Mouse (Mus musculus): ENCODE results near the gene Apbb2. TPM values are rescaled to one million over a fixed set of nuclear protein-coding genes. Genes with fewer than 3 reads are reported as not detected.
A peak's percentile ranks its signal among the peaks of the same experiment; 100 is the strongest.

Apbb2 gene
- polyA plus RNA-seq, 1 experiment from 2014 or later: 37.3 TPM

DNA sequence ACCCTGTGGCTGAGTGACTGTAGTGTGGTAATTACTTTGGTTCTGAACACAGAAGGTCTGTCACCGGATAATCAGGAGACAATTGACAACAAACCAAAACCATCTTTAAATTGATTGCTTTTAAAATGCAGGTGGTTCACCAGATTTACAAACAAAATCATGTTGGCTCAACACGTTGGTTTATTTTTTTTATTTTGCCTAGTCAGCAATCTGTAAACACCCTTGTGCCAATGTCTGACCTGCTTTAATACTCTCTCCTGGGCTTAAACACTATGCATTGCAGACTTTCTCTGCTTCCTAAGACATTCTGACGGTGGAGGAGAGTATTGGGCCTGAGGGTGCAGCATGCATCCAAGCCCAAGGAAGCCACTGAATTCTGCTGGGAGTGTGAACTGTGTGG lies 22.3 kb downstream of the Apbb2 start:
- Histone ChIP-seq H3K9me3 (replicated peaks) (no peaks in the 10 kb centered on the region), H3K4me1 (peaks cover 24% of the 10 kb centered on the region), H3K36me3 (0 out of 2 replicates have a peak, but pooled peaks cover 4% of the 10 kb centered on the region), H3K4me3 (no peak overlapping the region), H3K27ac (no peak overlapping the region), H3K27me3 (ENCODE audit: low read depth, poor library complexity, severe bottlenecking) (no peaks in the 10 kb centered on the region)
- DNase-seq (ENCODE audit: low spot score): no peak
- 53% methylated on average over 3 of the region's 3 CpGs for WGBS

- Histone ChIP-seq H3K4me3 (no peak overlapping the region), H3K9me3 (replicated peaks) (no peaks in the 10 kb centered on the region)
- 83% methylated on average over 14 of the region's 14 CpGs for WGBS
Measured at GRCm38 (mm10) chr5:66594881-66595280, 23.7 kb downstream of the Apbb2 start.

GRCm38 (mm10) chr5:66586236-66586745 lies 32.3 kb downstream of the Apbb2 start:
- no peak for DNase-seq (ENCODE audit: low spot score)
- Histone ChIP-seq H3K27me3 (ENCODE audit: low read depth, poor library complexity, severe bottlenecking) (no peaks in the 10 kb centered on the region), H3K4me3 (no peak overlapping the region), H3K27ac (no peak overlapping the region), H3K36me3 (peaks cover 5% of the 10 kb centered on the region; the same call in 1 of the 2 replicates), H3K9me3 (replicated peaks) (0 out of 2 replicates have a peak, but pooled peaks cover 2% of the 10 kb centered on the region), H3K4me1 (peaks cover 15% of the 10 kb centered on the region)
- 89% methylated on average over 6 of the region's 6 CpGs for WGBS

More at GRCm38 (mm10) chr5:66594881-66595280, 23.7 kb downstream of the Apbb2 start:
- Histone ChIP-seq H3K27ac (no peak overlapping the region), H3K4me1 (peaks cover 24% of the 10 kb centered on the region), H3K27me3 (ENCODE audit: low read depth, poor library complexity, severe bottlenecking) (no peaks in the 10 kb centered on the region), H3K36me3 (0 out of 2 replicates have a peak, but pooled peaks cover 5% of the 10 kb centered on the region)
- DNase-seq (ENCODE audit: low spot score): no peak

DNA sequence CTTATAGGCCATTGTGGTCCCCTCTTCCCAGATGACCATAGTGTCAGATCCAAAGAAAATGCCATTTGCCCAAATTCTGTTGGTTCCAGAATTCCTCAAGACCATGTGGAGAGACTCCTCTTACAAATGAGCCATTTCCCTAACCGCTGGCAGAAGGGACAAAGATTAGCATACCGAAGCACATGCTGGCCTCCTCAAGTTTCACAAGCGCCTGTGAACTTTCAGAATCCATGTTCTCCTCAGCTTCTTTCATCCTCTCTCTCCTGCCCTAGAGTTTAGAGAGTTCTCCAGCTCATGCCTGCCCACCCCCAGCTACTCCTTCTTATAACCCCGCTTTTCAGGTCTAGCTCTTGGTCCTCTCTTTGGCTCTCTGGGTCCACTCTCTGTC lies 35.6 kb downstream of the Apbb2 start:
- peaks cover 18% of the 10 kb centered on the region for H3K4me1 ChIP-seq
- no peaks in the 10 kb centered on the region for H3K27me3 ChIP-seq (ENCODE audit: low read depth, poor library complexity, severe bottlenecking)
- peaks cover 3% of the 10 kb centered on the region; the same call in 1 of the 2 replicates for H3K36me3 ChIP-seq
- H3K27ac ChIP-seq: peak overlapping the region; percentile 65
- 0 out of 2 replicates have a peak, but pooled peaks cover 2% of the 10 kb centered on the region for H3K9me3 ChIP-seq (replicated peaks)
- DNase-seq (ENCODE audit: low spot score): no peak
- WGBS: 44% methylated on average over 4 of the region's 4 CpGs
- H3K4me3 ChIP-seq: no peak overlapping the region

DNA sequence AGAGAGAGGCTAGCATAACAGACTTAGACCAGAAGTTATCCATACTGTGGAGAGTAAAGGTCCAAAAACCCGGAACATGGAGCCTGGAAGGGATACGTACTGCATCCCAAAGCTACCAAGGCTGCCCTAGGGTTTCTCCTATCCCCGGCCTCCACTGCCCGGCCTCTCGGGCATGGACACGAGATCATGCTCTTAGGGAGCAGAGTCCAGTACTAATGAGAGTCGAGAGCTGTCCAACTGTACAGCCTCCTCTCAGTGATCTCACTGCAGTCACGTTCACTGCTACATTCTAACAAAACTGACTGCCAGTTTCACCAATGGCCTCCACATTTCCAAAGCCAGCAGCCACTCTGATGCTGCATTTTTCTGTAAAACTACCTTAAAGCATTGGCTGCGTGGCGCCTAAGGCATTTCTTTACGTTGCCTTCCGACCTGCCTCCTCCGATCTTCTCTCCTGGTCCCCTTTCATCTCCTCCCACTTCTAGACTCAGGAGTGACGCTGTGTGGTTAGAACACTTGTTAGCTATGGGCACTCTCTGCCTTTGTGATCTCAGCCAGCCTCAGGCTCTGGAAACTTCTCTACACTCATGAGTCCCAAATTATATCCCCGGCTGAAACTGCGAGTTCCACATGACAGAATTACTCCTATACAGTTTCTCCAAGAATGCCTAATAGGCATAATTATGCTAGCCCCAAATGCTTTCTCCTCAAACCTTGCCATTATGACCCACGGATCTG lies 36.1 kb downstream of the Apbb2 start:
- no peaks in the 10 kb centered on the region for H3K27me3 ChIP-seq (ENCODE audit: low read depth, poor library complexity, severe bottlenecking)
- no peak for DNase-seq (ENCODE audit: low spot score)
- H3K4me3 ChIP-seq: no peak overlapping the region
- peaks cover 18% of the 10 kb centered on the region for H3K4me1 ChIP-seq
- no peak overlapping the region for H3K27ac ChIP-seq
- H3K36me3 ChIP-seq: no peaks in the 10 kb centered on the region
- no peaks in the 10 kb centered on the region for H3K9me3 ChIP-seq (replicated peaks)
- WGBS: 89% methylated on average over 17 of the region's 17 CpGs

- Histone ChIP-seq H3K36me3 (no peaks in the 10 kb centered on the region), H3K27ac (no peak overlapping the region), H3K4me1 (peaks cover 18% of the 10 kb centered on the region), H3K9me3 (replicated peaks) (no peaks in the 10 kb centered on the region), H3K4me3 (no peak overlapping the region), H3K27me3 (ENCODE audit: low read depth, poor library complexity, severe bottlenecking) (no peaks in the 10 kb centered on the region)
- WGBS: 70% methylated on average over 4 of the region's 4 CpGs
- DNase-seq (ENCODE audit: low spot score): no peak
Measured at GRCm38 (mm10) chr5:66579066-66579465, 39.5 kb downstream of the Apbb2 start.

DNA sequence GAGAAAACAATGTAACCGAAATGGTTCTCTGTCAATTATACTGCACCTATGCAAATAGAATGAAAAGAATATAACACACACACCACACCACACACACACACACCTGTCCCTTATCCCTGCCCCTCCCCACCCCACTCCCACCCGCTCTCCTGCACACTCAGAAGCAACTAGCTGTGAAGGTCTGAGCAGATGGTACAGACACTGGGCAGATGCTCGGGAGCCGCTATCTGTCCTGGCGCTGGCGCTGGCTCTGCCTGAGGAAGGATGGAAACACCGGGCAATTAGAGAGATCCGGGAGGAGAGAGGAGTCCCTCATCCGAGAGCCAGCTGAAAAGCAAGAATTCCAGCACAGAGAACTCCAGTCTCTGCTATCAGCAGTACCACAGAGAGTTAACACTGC lies 42.3 kb downstream of the Apbb2 start:
- no peak overlapping the region for H3K27ac ChIP-seq
- H3K36me3 ChIP-seq: no peaks in the 10 kb centered on the region
- H3K4me1 ChIP-seq: peaks cover 12% of the 10 kb centered on the region
- DNase-seq (ENCODE audit: low spot score): no peak
- H3K4me3 ChIP-seq: no peak overlapping the region
- H3K9me3 ChIP-seq (replicated peaks): no peaks in the 10 kb centered on the region
- WGBS: 75% methylated on average over 9 of the region's 9 CpGs
- no peaks in the 10 kb centered on the region for H3K27me3 ChIP-seq (ENCODE audit: low read depth, poor library complexity, severe bottlenecking)

DNA sequence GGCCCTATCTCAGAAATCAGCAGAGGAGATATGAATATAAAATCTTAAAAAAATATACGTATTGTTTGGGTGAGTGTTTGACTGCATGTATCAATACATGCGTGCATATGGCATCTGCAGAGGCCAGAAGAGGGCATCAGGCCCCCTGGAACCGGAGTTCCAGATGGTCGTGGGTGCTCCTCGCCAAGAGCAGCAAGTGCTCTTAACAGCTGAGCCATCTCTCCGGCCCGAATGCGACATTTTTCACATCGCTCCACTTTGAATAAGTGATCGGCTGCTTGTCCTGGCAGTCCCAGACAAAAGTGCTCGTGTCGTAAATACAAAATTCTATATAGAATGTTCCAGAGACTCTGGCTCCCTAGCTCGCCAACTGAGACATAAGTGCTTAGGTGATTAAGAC lies 43.4 kb downstream of the Apbb2 start:
- Histone ChIP-seq H3K36me3 (no peaks in the 10 kb centered on the region), H3K27me3 (ENCODE audit: low read depth, poor library complexity, severe bottlenecking) (no peaks in the 10 kb centered on the region), H3K27ac (no peak overlapping the region), H3K4me1 (peaks cover 9% of the 10 kb centered on the region), H3K9me3 (replicated peaks) (no peaks in the 10 kb centered on the region), H3K4me3 (no peak overlapping the region)
- WGBS: 91% methylated on average over 13 of the region's 13 CpGs
- DNase-seq (ENCODE audit: low spot score): no peak

DNA sequence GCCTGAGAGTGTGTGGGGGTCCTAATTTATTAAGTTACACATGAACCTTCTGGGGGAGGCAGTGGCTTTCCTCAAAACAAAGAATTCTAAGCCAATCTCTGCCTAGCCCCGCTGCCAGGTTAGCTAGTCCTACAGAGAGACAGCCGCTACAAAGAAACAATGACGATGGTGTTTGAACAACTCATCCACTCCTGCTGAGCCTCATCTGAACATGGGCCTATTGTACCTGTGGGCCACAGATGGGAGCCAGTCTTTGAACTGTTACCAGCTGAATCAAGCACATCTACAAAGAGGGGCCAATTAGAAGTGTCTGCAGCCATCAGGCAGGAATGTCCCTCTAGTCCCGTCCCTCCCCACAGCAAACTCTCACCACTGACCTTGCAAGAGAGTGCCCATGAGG lies 45.3 kb downstream of the Apbb2 start:
- no peak overlapping the region for H3K4me3 ChIP-seq
- H3K36me3 ChIP-seq: no peaks in the 10 kb centered on the region
- no peak for DNase-seq (ENCODE audit: low spot score)
- 53% methylated on average over 4 of the region's 4 CpGs for WGBS
- H3K27me3 ChIP-seq (ENCODE audit: low read depth, poor library complexity, severe bottlenecking): no peaks in the 10 kb centered on the region
- no peak overlapping the region for H3K27ac ChIP-seq
- no peaks in the 10 kb centered on the region for H3K9me3 ChIP-seq (replicated peaks)
- peaks cover 15% of the 10 kb centered on the region for H3K4me1 ChIP-seq

DNA sequence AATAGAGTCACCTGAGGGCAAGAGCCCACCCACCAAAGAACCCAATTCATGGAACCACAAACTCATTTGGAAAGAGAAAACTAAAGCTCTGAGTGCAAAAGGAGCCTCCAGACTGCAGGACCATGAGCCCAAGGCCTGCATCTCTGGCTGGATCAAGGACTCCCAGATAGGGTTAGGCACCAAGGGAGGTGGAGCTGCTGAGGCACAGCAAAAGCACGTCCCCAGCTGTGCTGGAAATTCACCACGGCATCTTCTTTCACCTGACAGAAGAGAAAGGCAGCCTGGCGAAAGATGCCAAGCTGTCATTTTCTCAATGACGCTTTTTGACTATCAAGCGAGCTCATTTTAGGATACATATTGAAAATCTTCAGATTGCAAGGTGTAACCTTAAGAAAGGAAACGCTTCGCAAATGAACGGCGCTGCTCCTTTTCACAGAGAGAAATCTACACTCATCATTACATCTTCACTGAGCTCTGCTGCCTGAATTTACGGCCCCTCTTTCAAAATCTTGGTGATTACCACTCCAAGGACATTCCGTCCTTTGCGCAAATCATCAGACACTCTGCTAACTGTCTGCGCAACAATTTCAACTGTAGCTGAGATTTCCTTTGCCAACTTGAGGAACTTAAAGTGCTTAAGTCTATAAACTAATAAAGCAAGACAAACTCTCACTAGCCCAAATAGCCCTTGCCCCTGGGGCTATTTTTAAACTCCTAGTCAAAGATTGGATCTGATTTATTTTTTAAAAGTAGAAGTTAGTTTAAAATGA lies 46.3 kb downstream of the Apbb2 start:
- Histone ChIP-seq H3K9me3 (replicated peaks) (no peaks in the 10 kb centered on the region), H3K4me1 (peaks cover 18% of the 10 kb centered on the region), H3K4me3 (no peak overlapping the region), H3K27me3 (ENCODE audit: low read depth, poor library complexity, severe bottlenecking) (no peaks in the 10 kb centered on the region), H3K36me3 (no peaks in the 10 kb centered on the region), H3K27ac (no peak overlapping the region)
- DNase-seq (ENCODE audit: low spot score): no peak
- 69% methylated on average over 13 of the region's 13 CpGs for WGBS

DNA sequence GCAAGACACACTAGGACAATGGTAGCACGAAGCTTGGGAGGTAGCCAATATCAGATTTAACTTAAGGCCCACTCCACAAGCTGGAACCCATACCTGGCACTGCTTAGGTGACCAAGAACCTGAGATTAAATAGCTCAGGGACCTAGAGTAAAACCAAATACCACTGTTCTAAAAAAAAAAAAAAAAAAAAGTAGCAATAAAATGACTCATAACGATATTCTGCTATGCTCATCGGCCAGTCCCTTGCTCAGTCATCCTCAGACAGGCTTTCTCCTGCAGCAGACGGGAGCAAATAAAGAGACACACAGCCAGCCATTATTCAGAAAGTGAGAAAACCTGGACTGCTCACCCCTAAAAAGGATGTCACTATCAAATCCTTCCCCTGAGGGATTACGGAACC lies 47.9 kb downstream of the Apbb2 start:
- no peak overlapping the region for H3K27ac ChIP-seq
- no peak overlapping the region for H3K4me3 ChIP-seq
- H3K36me3 ChIP-seq: no peaks in the 10 kb centered on the region
- no peak for DNase-seq (ENCODE audit: low spot score)
- no peaks in the 10 kb centered on the region for H3K27me3 ChIP-seq (ENCODE audit: low read depth, poor library complexity, severe bottlenecking)
- H3K9me3 ChIP-seq (replicated peaks): no peaks in the 10 kb centered on the region
- H3K4me1 ChIP-seq: peaks cover 18% of the 10 kb centered on the region
- 97% methylated on average over 5 of the region's 5 CpGs for WGBS

- DNase-seq (ENCODE audit: low spot score): no peak
- 75% methylated on average over 9 of the region's 9 CpGs for WGBS
- no peaks in the 10 kb centered on the region for H3K9me3 ChIP-seq (replicated peaks)
- peaks cover 18% of the 10 kb centered on the region for H3K4me1 ChIP-seq
- H3K4me3 ChIP-seq: no peak overlapping the region
- no peaks in the 10 kb centered on the region for H3K36me3 ChIP-seq
- no peaks in the 10 kb centered on the region for H3K27me3 ChIP-seq (ENCODE audit: low read depth, poor library complexity, severe bottlenecking)
- H3K27ac ChIP-seq: no peak overlapping the region
Measured at GRCm38 (mm10) chr5:66569141-66569801, 49.3 kb downstream of the Apbb2 start.

DNA sequence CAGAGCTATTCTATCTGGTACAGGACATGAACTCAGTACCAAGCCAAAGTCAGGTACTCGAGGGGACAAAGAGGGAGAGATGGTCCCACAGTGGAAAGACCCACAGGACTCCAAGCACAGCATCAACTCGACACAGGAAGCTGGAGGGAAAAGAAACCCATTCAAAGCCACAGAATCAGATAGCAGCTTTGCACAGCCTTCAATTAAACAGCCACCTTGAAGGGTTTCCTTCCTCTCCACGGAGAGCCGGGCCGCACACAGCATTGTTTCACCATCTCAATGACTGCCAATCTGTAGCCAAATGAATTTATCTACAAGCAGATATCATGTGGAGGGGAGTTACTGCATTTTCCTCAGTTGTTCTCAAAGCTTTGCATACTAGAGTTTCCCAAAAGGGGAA lies 50.6 kb downstream of the Apbb2 start:
- no peaks in the 10 kb centered on the region for H3K9me3 ChIP-seq (replicated peaks)
- H3K4me3 ChIP-seq: no peak overlapping the region
- H3K27me3 ChIP-seq (ENCODE audit: low read depth, poor library complexity, severe bottlenecking): no peaks in the 10 kb centered on the region
- H3K36me3 ChIP-seq: no peaks in the 10 kb centered on the region
- no peak overlapping the region for H3K27ac ChIP-seq
- no peak for DNase-seq (ENCODE audit: low spot score)
- WGBS: 83% methylated on average over 5 of the region's 5 CpGs
- H3K4me1 ChIP-seq: peaks cover 16% of the 10 kb centered on the region
